8 mouse cellular contexts compared by ENCODE assay signal in the genomic region with DNA sequence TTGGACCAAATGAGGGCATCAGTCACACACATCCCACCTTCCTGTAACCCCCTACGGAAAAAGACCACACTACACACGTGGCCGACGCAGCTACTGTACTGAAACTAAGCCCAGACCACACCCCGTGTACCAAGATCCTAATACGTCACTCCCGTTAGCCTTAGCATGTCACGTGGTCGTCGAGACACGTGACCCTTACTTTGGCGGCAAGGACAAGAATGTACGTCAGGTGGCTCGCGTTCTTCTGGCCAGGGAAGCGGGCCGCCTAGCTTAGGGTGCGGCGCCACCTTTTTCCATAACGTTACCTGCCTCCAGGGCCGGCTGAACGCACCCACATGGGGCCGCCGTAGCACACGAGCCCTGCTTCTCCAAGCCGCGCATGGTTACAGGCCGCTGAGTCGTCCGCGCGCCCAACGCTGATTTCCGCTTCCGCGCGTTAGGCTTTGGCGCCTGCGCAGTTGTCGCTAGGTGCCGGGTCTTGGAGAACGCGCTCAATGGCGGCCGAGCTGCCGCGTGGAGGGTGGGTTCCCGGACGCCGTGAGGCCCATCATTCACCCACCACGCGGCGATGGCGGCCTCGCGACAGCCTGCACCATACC. TPM values are rescaled to one million over a fixed set of nuclear protein-coding genes. Genes with fewer than 3 reads are reported as not detected.
DNase-seq lines count a peak whose midpoint lies in the region; ATAC-seq lines count a peak whose summit lies in the region.

A gene (minus strand): TSS at position 425 of the 599 bp plus-strand sequence.

- under 1% methylated on average over 56 of the region's 56 CpGs for WGBS in forebrain, embryonic 14.5 days
- WGBS in neural tube, embryonic 15.5 days, result under 1% methylated on average over 56 of the region's 56 CpGs

- H3K36me3 ChIP-seq in forebrain, embryonic 14.5 days (ENCODE audit: control insufficient read depth, insufficient read depth, low read length), result peaks cover 26% of the 10 kb centered on the region
- H3K36me3 ChIP-seq in neural tube, embryonic 15.5 days, result peaks cover 16% of the 10 kb centered on the region

- peak within 1 kb of the TSS; percentile 66 for H3K4me3 ChIP-seq in forebrain, embryonic 14.5 days (ENCODE audit: low read depth, low read length)
- peak within 1 kb of the TSS; percentile 79 for H3K4me3 ChIP-seq in neural tube, embryonic 15.5 days (replicated peaks)

- peak within 1 kb of the TSS; percentile 87 for H3K9ac ChIP-seq in forebrain, embryonic 14.5 days (ENCODE audit: low read length)
- H3K9ac ChIP-seq in neural tube, embryonic 15.5 days (replicated peaks), result peak within 1 kb of the TSS; percentile 82

- peak within 1 kb of the TSS; percentile 86 for H3K27ac ChIP-seq in forebrain, embryonic 14.5 days (ENCODE audit: low read depth, low read length)
- peak within 1 kb of the TSS; percentile 98 for H3K27ac ChIP-seq in neural tube, embryonic 15.5 days (replicated peaks)

- peaks cover 4% of the 10 kb centered on the region; the same call in 1 of the 2 replicates for H3K4me1 ChIP-seq in forebrain, embryonic 14.5 days (ENCODE audit: control insufficient read depth, insufficient read depth, low read length)
- H3K4me1 ChIP-seq in neural tube, embryonic 15.5 days, result peaks cover 8% of the 10 kb centered on the region

- intact Hi-C loops in heart, postnatal 14 days (cut with DNase I), result loop anchor here (2.0 kb wide), 1 partner anchor 62 kb away; a partner anchor contains a TSS

- H3K4me2 ChIP-seq in forebrain, embryonic 14.5 days (ENCODE audit: low read length), result peak within 1 kb of the TSS; percentile 62
- H3K4me2 ChIP-seq in neural tube, embryonic 15.5 days, result peak within 1 kb of the TSS; percentile 66

- peak; percentile 100 for DNase-seq in ES-CJ7 (ENCODE audit: low read depth, low spot score)
- DNase-seq in cerebellum, adult 11 months, result peak; percentile 92
- DNase-seq in forebrain, embryonic 14.5 days (ENCODE audit: low spot score), result peak; percentile 99
- DNase-seq in heart, postnatal 14 days, result peak; percentile 96
- DNase-seq in layer of hippocampus, adult 11-12 months (ENCODE audit: low spot score), result peak; percentile 95
- DNase-seq in lung, adult 18-20 months, result peak; percentile 93 to 95
- peak; percentile 94 for DNase-seq in testis, postnatal 14 days (ENCODE audit: low spot score)

- no peaks in the 10 kb centered on the region for H3K27me3 ChIP-seq in forebrain, embryonic 14.5 days (replicated peaks; ENCODE audit: control insufficient read depth, insufficient read depth, low read length)
- no peaks in the 10 kb centered on the region for H3K27me3 ChIP-seq in neural tube, embryonic 15.5 days (replicated peaks)

- H3K9me3 ChIP-seq in forebrain, embryonic 14.5 days (replicated peaks; ENCODE audit: control insufficient read depth, low read length), result no peaks in the 10 kb centered on the region
- H3K9me3 ChIP-seq in neural tube, embryonic 15.5 days (replicated peaks), result no peaks in the 10 kb centered on the region

- peak; percentile 97 for ATAC-seq in forebrain, embryonic 14.5 days
- peak; percentile 97 for ATAC-seq in neural tube, embryonic 15.5 days (ENCODE audit: low FRiP score)

RNA-seq across cellular contexts. Expression of the gene that starts here (rescaled TPM):
- polyA plus RNA-seq in forebrain, embryonic 14.5 days (2014; fragmentation: Nextera tagmentation; extraction: Ambion mirVana), result 13.2 and 15.0 TPM in 2 replicates
- total RNA-seq in heart, postnatal 14 days (2021), result 1 to 10 TPM; 4.3 to 4.8 TPM
- polyA plus RNA-seq in neural tube, embryonic 15.5 days (2015; fragmentation: Nextera tagmentation; extraction: Ambion mirVana), result 8.4 and 10.7 TPM in 2 replicates

Comparison
In these comparisons a context has a peak if more than half of its experiments do, and no peak if none do; other contexts are left out.
1. Peak in every context shown above with its lines: DNase-seq, ATAC-seq, H3K4me3 ChIP-seq and H3K27ac ChIP-seq.